In the genomic region with DNA sequence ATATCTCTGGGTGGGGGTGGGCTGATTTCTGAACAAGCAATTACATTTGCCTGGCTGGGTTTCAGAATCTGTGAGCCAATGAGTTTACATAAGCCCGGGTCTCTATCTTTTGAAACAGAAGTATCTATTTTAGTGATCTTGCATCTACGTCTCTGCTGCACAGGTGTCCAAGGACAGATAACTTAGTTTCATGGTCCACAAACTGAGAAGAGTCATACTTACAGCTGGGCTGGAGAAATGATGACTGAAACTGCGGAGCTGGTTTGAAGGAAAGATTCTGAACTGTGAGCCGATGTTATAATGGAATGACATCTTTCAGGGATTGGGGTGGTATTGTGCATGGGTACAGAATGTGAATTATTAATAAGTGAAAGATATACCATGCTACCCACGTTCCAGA, we compare ENCODE assay signal across 16 mouse cellular contexts.
"Had no signal": no experiment of that assay in that cellular context is flagged by ENCODE, and none has a peak within 500 bp of the region (broad histone marks: within the 10 kb centered on the region; RNA-seq: fewer than 3 reads in every experiment).

No protein-coding gene starts in this region.

- H3K9ac ChIP-seq: neural tube, embryonic 12.5 days; neural tube, embryonic 13.5 days; neural tube, embryonic 15.5 days; stomach, embryonic 15.5 days had no signal

- H3K27me3 ChIP-seq: neural tube, embryonic 12.5 days; neural tube, embryonic 13.5 days; neural tube, embryonic 15.5 days; stomach, embryonic 15.5 days had no signal

- H3K36me3 ChIP-seq: neural tube, embryonic 12.5 days; neural tube, embryonic 13.5 days; neural tube, embryonic 15.5 days; stomach, embryonic 15.5 days had no signal

- H3K4me3 ChIP-seq: neural tube, embryonic 12.5 days; neural tube, embryonic 13.5 days; neural tube, embryonic 15.5 days; stomach, embryonic 15.5 days had no signal

- H3K4me2 ChIP-seq: neural tube, embryonic 12.5 days; neural tube, embryonic 13.5 days; neural tube, embryonic 15.5 days; stomach, embryonic 15.5 days had no signal

- H3K9me3 ChIP-seq: neural tube, embryonic 12.5 days; neural tube, embryonic 13.5 days; neural tube, embryonic 15.5 days; stomach, embryonic 15.5 days had no signal

- H3K4me1 ChIP-seq: neural tube, embryonic 12.5 days; neural tube, embryonic 13.5 days; neural tube, embryonic 15.5 days had no signal

- H3K27ac ChIP-seq: neural tube, embryonic 12.5 days; neural tube, embryonic 13.5 days; neural tube, embryonic 15.5 days; stomach, embryonic 15.5 days; stomach, postnatal 0 days had no signal

- DNase-seq: retina, postnatal 1 day; right cerebral cortex, adult 18-20 months; right cerebral cortex, postnatal 14 days; right cerebral cortex, postnatal 25 days; right cerebral cortex, postnatal 4 days; thymus, adult 18-20 months; thymus, adult 2 months; thymus, postnatal 14 days; thymus, postnatal 25 days; thymus, postnatal 36 days; thymus, postnatal 4 days had no signal
